ENCODE assay signal across 17 mouse cellular contexts in genomic region chr6:149383531-149383930, GRCm38 (mm10). TPM values are rescaled to one million over a fixed set of nuclear protein-coding genes. Genes with fewer than 3 reads are reported as not detected.
"Had no signal": no experiment of that assay in that cellular context is flagged by ENCODE, and none has a peak within 500 bp of the region (broad histone marks: within the 10 kb centered on the region; RNA-seq: fewer than 3 reads in every experiment).

No protein-coding gene starts in this region.

- H3K4me1 ChIP-seq: liver, embryonic 13.5 days; midbrain, embryonic 12.5 days; midbrain, embryonic 15.5 days; neural tube, embryonic 12.5 days; neural tube, embryonic 15.5 days; stomach, embryonic 15.5 days had no signal

- H3K9ac ChIP-seq: liver, embryonic 13.5 days; lung, embryonic 14.5 days; midbrain, embryonic 12.5 days; midbrain, embryonic 15.5 days; neural tube, embryonic 12.5 days; neural tube, embryonic 15.5 days; stomach, embryonic 15.5 days had no signal

- DNase-seq: layer of hippocampus, postnatal 36 days; liver, embryonic 13.5 days; lung, embryonic 14.5 days; right cerebral cortex, adult 18-20 months; right cerebral cortex, postnatal 25 days; spleen, adult 18-20 months; thymus, postnatal 25 days had no signal

- H3K27ac ChIP-seq: left cerebral cortex, adult 2 months; liver, embryonic 13.5 days; macrophage; midbrain, embryonic 12.5 days; midbrain, embryonic 15.5 days; neural tube, embryonic 12.5 days; neural tube, embryonic 15.5 days; stomach, embryonic 15.5 days had no signal

- H3K36me3 ChIP-seq: liver, embryonic 13.5 days; midbrain, embryonic 12.5 days; midbrain, embryonic 15.5 days; neural tube, embryonic 12.5 days; neural tube, embryonic 15.5 days; stomach, embryonic 15.5 days had no signal

- H3K27me3 ChIP-seq: liver, embryonic 13.5 days; midbrain, embryonic 12.5 days; midbrain, embryonic 15.5 days; neural tube, embryonic 12.5 days; neural tube, embryonic 15.5 days; stomach, embryonic 15.5 days had no signal

- H3K4me3 ChIP-seq: left cerebral cortex, adult 2 months; liver, embryonic 13.5 days; midbrain, embryonic 12.5 days; midbrain, embryonic 15.5 days; neural tube, embryonic 12.5 days; neural tube, embryonic 15.5 days; stomach, embryonic 15.5 days had no signal

- H3K4me2 ChIP-seq: liver, embryonic 13.5 days; lung, embryonic 14.5 days; midbrain, embryonic 12.5 days; midbrain, embryonic 15.5 days; neural tube, embryonic 12.5 days; neural tube, embryonic 15.5 days; stomach, embryonic 15.5 days had no signal

- H3K9me3 ChIP-seq: liver, embryonic 13.5 days; midbrain, embryonic 12.5 days; midbrain, embryonic 15.5 days; neural tube, embryonic 12.5 days; neural tube, embryonic 15.5 days; stomach, embryonic 15.5 days had no signal

- ATAC-seq: intestine, postnatal 0 days; lung, postnatal 0 days; midbrain, embryonic 15.5 days had no signal

RNA-seq across cellular contexts. Expression of gene Bicd1, which starts 25.2 kb away (rescaled TPM):
- polyA plus RNA-seq: liver, adult 2 months had no signal
